Comparison of ENCODE assay signal across 8 mouse cellular contexts in genomic region chr4:41134935-41135710, GRCm38 (mm10). TPM values are rescaled to one million over a fixed set of nuclear protein-coding genes. Genes with fewer than 3 reads are reported as not detected.
A peak's percentile ranks its signal among the peaks of the same experiment; 100 is the strongest.
DNase-seq lines count a peak whose midpoint lies in the region; ATAC-seq and TF ChIP-seq lines count a peak whose summit lies in the region.

No protein-coding gene starts in this region.

- ATAC-seq in hindbrain, postnatal 0 days: peak; percentile 95
- peak; percentile 51 for ATAC-seq in megakaryocyte-erythroid progenitor cell, adult 5-6 weeks (replicated peaks; ENCODE audit: low FRiP score, low TSS enrichment, poor library complexity, severe bottlenecking)

- no peaks in the 10 kb centered on the region for H3K27me3 ChIP-seq in hindbrain, postnatal 0 days (ENCODE audit: insufficient read depth, low read length)

- 0% methylated on average over 23 of the region's 70 CpGs for WGBS in hindbrain, postnatal 0 days

- peak overlapping the region; percentile 95 for H3K4me3 ChIP-seq in gastrocnemius, adult 2 months
- H3K4me3 ChIP-seq in hindbrain, postnatal 0 days (ENCODE audit: low read length): peak overlapping the region; percentile 99

- no peak for TF ChIP-seq CTCF in gastrocnemius, adult 2 months (IDR thresholded peaks at IDR 0.05)
- no peak for TF ChIP-seq CTCF in hindbrain, postnatal 0 days (IDR thresholded peaks at IDR 0.05; ENCODE audit: low read depth)

- no peaks in the 10 kb centered on the region for H3K36me3 ChIP-seq in hindbrain, postnatal 0 days (ENCODE audit: insufficient read depth, low read length)

- intact Hi-C loops in gastrocnemius, adult 2 months (cut with DNase I): loop anchor here (2.0 to 5.0 kb wide), 2 partner anchors 30 to 257 kb away; no protein-coding TSS in a partner anchor
- intact Hi-C loops in left cerebral cortex, postnatal 14 days (cut with DNase I): loop anchor here (10.0 kb wide), 1 partner anchor 140 kb away; the partner anchor contains the start of gene Ubap2

- H3K4me1 ChIP-seq in hindbrain, postnatal 0 days (ENCODE audit: insufficient read depth, low read length): no peaks in the 10 kb centered on the region

- peak overlapping the region; percentile 98 for H3K27ac ChIP-seq in gastrocnemius, adult 2 months
- peak overlapping the region; percentile 98 for H3K27ac ChIP-seq in hindbrain, postnatal 0 days

- H3K9ac ChIP-seq in hindbrain, postnatal 0 days (replicated peaks; ENCODE audit: low read length): peak overlapping the region; percentile 99

- no peaks in the 10 kb centered on the region for H3K9me3 ChIP-seq in hindbrain, postnatal 0 days (ENCODE audit: low read length)

- peak; percentile 94 for DNase-seq in ZHBTc4 (ENCODE audit: low read depth, low spot score)
- DNase-seq in cerebellum, postnatal 4 days (ENCODE audit: low spot score in 2 of 2): peak; percentile 58 to 80
- peak; percentile 91 for DNase-seq in gastrocnemius, adult 2 months
- peak; percentile 92 for DNase-seq in hindbrain, postnatal 0 days (ENCODE audit: low spot score)
- DNase-seq in left cerebral cortex, postnatal 14 days (ENCODE audit: low spot score in 2 of 2): peak; percentile 51 to 75
- DNase-seq in right cerebral cortex, postnatal 25 days: peak; percentile 77
- DNase-seq in urinary bladder, postnatal 36 days (ENCODE audit: low spot score in 2 of 2): peak; percentile 78

- H3K4me2 ChIP-seq in hindbrain, postnatal 0 days (ENCODE audit: low read depth, low read length): peak overlapping the region; percentile 86

RNA-seq across cellular contexts. Expression of gene Ube2r2, which starts 0.4 kb away (rescaled TPM):
- 100 to 1,000 TPM; 152 to 193 TPM for total RNA-seq in gastrocnemius, adult 2 months (2021)
- total RNA-seq in hindbrain, postnatal 0 days (2014; rRNA removed): 27.2 and 30.2 TPM in 2 replicates
- 47.5 and 47.9 TPM in 2 replicates for polyA plus RNA-seq in hindbrain, postnatal 0 days (2015; fragmentation: Nextera tagmentation; extraction: Ambion mirVana)
- 10 to 100 TPM; 87.8 to 89.0 TPM for total RNA-seq in left cerebral cortex, postnatal 14 days (2021)
- 86.7 and 101 TPM in 2 replicates for total RNA-seq in megakaryocyte-erythroid progenitor cell, adult 5-6 weeks (2014; fragmentation: Nextera tagmentation)
- total RNA-seq in megakaryocyte-erythroid progenitor cell, adult 5-6 weeks (2017): 36.5 and 46.2 TPM in 2 replicates

RNA-seq across cellular contexts. Expression of gene Nol6, which starts 10.9 kb away (rescaled TPM):
- total RNA-seq in gastrocnemius, adult 2 months (2021): 10 to 100 TPM; 13.9 to 17.5 TPM
- 67.2 and 70.2 TPM in 2 replicates for total RNA-seq in hindbrain, postnatal 0 days (2014; rRNA removed)
- polyA plus RNA-seq in hindbrain, postnatal 0 days (2015; fragmentation: Nextera tagmentation; extraction: Ambion mirVana): 28.4 and 32.4 TPM in 2 replicates
- 10 to 100 TPM; 82.7 to 84.0 TPM for total RNA-seq in left cerebral cortex, postnatal 14 days (2021)
- 44.6 and 49.1 TPM in 2 replicates for total RNA-seq in megakaryocyte-erythroid progenitor cell, adult 5-6 weeks (2014; fragmentation: Nextera tagmentation)
- total RNA-seq in megakaryocyte-erythroid progenitor cell, adult 5-6 weeks (2017): 24.8 and 26.9 TPM in 2 replicates

RNA-seq across cellular contexts. Expression of gene Aqp3, which starts 37.1 kb away (rescaled TPM):
- total RNA-seq in gastrocnemius, adult 2 months (2021): not detected
- total RNA-seq in hindbrain, postnatal 0 days (2014; rRNA removed): 0.16 and 0.65 TPM in 2 replicates
- 0.19 and 0.29 TPM in 2 replicates for polyA plus RNA-seq in hindbrain, postnatal 0 days (2015; fragmentation: Nextera tagmentation; extraction: Ambion mirVana)
- total RNA-seq in left cerebral cortex, postnatal 14 days (2021): not detected
- 1.1 TPM in 1 of 2 replicates, not detected in the other for total RNA-seq in megakaryocyte-erythroid progenitor cell, adult 5-6 weeks (2014; fragmentation: Nextera tagmentation)
- 1.2 TPM in 1 of 2 replicates, not detected in the other for total RNA-seq in megakaryocyte-erythroid progenitor cell, adult 5-6 weeks (2017)

Comparison
In these comparisons a context has a peak if more than half of its experiments do, and no peak if none do; other contexts are left out.
1. Peak in every context shown above with its lines: DNase-seq, ATAC-seq, H3K4me3 ChIP-seq and H3K27ac ChIP-seq.